Mouse (Mus musculus) right cerebral cortex, postnatal 4 days (tissue): Measurements from ENCODE around the gene Klrb1a.

Source experiments
- DNase-seq: peaks from one replicate; pipeline ENCODE4 v3.0.0-alpha.2; 2022

Gene Klrb1a

DNA sequence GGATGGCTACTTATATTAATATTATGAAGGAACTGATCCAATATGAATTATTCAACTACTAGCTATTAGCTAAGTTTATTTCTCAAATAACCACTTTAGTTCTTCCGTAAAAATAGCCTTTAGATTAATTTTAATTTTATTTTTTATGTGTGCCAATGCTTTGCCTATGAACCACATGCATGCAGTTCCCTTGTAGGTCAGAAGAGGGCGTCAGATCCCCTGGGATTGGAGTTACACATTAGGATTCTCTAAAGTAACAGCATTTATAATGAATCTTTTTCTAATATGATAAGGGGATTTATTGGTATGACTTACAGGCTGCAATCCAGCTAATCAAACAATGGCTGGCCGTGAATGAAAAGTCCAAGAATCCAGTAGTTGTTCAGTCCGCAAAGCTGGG, 23.8 kb downstream of the Klrb1a start:
- peak; percentile 10 for DNase-seq

DNA sequence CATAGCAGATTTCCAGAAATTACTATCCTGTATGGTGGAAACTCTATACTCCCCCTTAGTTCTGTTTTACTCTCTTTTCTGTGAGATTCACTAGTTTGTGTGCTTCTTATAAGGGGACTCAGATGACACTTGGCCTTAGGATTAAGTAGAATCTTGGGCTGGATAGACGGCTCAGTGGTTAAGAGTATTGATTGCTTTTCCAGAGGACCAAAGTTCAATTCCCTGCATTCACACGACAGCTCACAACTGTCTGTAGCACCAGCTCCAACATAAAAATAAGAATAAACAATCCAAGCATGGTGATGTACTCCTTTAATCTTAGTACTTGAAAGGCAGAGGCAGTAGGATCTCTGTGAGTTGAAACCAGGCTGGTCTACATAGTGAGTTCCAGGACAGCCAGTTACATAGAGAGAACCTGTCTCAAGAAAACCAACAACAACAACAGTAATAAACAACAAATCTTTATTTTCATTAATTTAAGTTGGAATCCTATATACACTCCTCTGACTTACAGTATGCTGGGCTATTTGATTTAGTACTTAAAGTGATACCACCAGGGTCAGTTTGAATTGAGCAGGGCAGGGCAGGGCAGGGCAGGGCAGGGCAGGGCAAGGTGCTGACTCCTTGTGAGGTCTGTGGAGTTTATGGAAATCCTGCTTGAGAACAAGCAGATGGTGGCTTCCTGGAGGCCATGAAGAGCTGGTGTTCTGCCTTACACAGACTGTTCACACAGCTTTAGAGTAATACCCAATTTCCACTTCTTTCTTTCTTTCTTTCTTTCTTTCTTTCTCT, 24.9 kb downstream of the Klrb1a start:
- DNase-seq = no peak

DNA sequence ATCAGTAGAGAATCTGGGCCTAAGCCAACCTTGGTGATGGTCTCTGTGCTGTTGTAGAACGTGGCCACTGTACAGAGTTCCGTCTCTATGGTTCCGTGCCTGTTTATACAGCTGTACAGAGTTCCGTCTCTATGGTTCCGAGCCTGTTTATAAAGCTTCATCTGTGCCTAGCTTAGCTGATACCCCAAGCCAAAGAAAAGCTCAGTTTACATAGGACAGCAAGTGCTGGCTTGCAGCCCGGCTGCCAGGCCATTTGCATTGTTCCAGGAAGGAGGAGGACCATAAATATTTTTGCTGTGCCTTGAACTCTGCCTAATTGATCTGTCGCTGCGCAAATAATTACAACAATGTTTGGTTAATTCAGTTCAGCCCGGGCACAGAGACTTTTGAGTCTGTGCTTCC, 26.2 kb downstream of the Klrb1a start:
- DNase-seq = peak; percentile 36

GRCm38 (mm10) chr6:128594651-128595050, 28.7 kb downstream of the Klrb1a start:
- DNase-seq = no peak

- no peak for DNase-seq
These were observed 33.9 kb downstream of the Klrb1a start for GRCm38 (mm10) chr6:128589426-128589825.

DNA sequence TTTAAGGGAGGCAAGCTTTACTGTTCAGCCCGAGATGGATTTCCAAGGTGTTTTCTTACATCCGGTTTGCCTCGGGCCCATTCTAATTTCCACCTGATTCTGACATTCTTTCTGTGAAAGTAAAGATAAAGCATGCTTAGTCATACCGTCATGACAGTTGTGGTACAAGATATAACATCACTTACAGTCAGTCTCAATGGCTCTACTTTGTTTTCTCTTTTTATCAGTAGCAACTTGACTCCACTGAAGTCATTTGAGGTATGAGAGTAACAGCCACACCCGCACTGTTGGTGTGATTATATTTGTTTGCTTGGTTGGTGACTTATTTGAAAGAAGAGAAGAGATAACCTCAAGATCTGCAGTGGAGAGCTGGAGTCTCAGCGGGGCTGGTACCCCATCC, 35.7 kb downstream of the Klrb1a start:
- no peak for DNase-seq

- DNase-seq = no peak
These were observed 37.6 kb downstream of the Klrb1a start for GRCm38 (mm10) chr6:128585642-128586245.

GRCm38 (mm10) chr6:128584070-128584660, 39.2 kb downstream of the Klrb1a start:
- DNase-seq = peak; percentile 35

DNA sequence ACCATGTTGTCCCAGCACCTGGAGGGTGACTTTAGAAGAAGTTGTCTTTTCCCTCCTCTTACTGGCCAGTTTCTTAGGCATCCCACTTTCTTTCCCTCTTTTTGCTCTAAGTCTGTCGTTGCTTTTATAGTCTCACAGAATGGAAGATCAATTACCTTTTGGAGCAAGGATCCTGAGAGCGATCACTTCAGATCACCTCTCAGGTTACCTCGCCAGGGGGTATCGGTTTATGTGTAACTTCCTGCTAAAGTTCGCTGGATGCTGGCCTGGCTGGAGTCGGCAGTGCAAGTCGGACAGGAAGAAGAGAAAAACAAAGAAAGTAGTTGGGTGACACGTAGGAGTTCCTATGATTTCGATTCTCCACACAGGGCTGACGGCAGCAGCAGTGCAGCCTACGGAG, 41.8 kb downstream of the Klrb1a start, which contains the start of gene A2ml1:
Gene A2ml1, minus strand, starts transcription at position 101 of the 400 bp plus-strand sequence.
- no peak for DNase-seq

GRCm38 (mm10) chr6:128577301-128577700, 46.0 kb downstream of the Klrb1a start:
- no peak for DNase-seq

- DNase-seq = no peak
These were observed 56.7 kb downstream of the Klrb1a start for GRCm38 (mm10) chr6:128566589-128566988.
